Mouse (Mus musculus) cerebellum, postnatal 25 days (tissue): ENCODE data around the gene Gm11214.

ENCODE experiments used
- DNase-seq, 2 experiments: peaks; one replicate each; pipeline ENCODE4 v3.0.0; 2021; ENCODE audit warnings: mixed read lengths in 2 of 2

Gm11214 gene

GRCm38 (mm10) chr4:63663279-63663678 lies at the start of gene Gm11214:
TSS of gene Gm11214 (minus strand) at chr4:63663379.
- no peak for DNase-seq

GRCm38 (mm10) chr4:63711886-63712285 lies 48.7 kb upstream of the Gm11214 start:
- DNase-seq, result no peak

GRCm38 (mm10) chr4:63710431-63711220 lies 47.4 kb upstream of the Gm11214 start:
- no peak for DNase-seq

GRCm38 (mm10) chr4:63706279-63706971 lies 43.2 kb upstream of the Gm11214 start:
- no peak for DNase-seq

- no peak for DNase-seq
Observed at GRCm38 (mm10) chr4:63704232-63704631, 41.1 kb upstream of the Gm11214 start.

GRCm38 (mm10) chr4:63703686-63704085 lies 40.5 kb upstream of the Gm11214 start:
- no peak for DNase-seq

GRCm38 (mm10) chr4:63702006-63702704 lies 39.0 kb upstream of the Gm11214 start:
- DNase-seq, result no peak

GRCm38 (mm10) chr4:63699749-63700148 lies 36.6 kb upstream of the Gm11214 start:
- no peak for DNase-seq

GRCm38 (mm10) chr4:63696921-63697320 lies 33.7 kb upstream of the Gm11214 start:
- DNase-seq, result no peak

- peak; percentile 13 to 17 for DNase-seq
Observed at GRCm38 (mm10) chr4:63692351-63692750, 29.2 kb upstream of the Gm11214 start.

GRCm38 (mm10) chr4:63687429-63687828 lies 24.2 kb upstream of the Gm11214 start:
- no peak for DNase-seq

GRCm38 (mm10) chr4:63686157-63686556 lies 23.0 kb upstream of the Gm11214 start:
- DNase-seq, result peak; percentile 14 to 15

- DNase-seq, result no peak
Observed at GRCm38 (mm10) chr4:63685253-63685525, 22.0 kb upstream of the Gm11214 start.

GRCm38 (mm10) chr4:63684412-63685252 lies 21.5 kb upstream of the Gm11214 start:
- no peak for DNase-seq

- DNase-seq, result no peak
Observed at GRCm38 (mm10) chr4:63683716-63684115, 20.5 kb upstream of the Gm11214 start.

- DNase-seq, result no peak
Observed at GRCm38 (mm10) chr4:63683056-63683455, 19.9 kb upstream of the Gm11214 start.

- DNase-seq, result no peak
Observed at GRCm38 (mm10) chr4:63682441-63682840, 19.3 kb upstream of the Gm11214 start.

- no peak for DNase-seq
Observed at GRCm38 (mm10) chr4:63681557-63681956, 18.4 kb upstream of the Gm11214 start.

- no peak for DNase-seq
Observed at GRCm38 (mm10) chr4:63675128-63675527, 11.9 kb upstream of the Gm11214 start.

- no peak for DNase-seq
Observed at GRCm38 (mm10) chr4:63668255-63668654, 5.1 kb upstream of the Gm11214 start.

- DNase-seq, result no peak
Observed at GRCm38 (mm10) chr4:63665738-63666137, 2.6 kb upstream of the Gm11214 start.

GRCm38 (mm10) chr4:63661857-63662256 lies 1.3 kb downstream of the Gm11214 start:
- no peak for DNase-seq

- DNase-seq, result no peak
Observed at GRCm38 (mm10) chr4:63661426-63661825, 1.8 kb downstream of the Gm11214 start.
